Mouse (Mus musculus): ENCODE data around the gene Bag1.
A peak's percentile ranks its signal among the peaks of the same experiment; 100 is the strongest.
"Not testable (repeated sequence)": the region's sequence is repeated elsewhere in the genome, so short reads cannot be mapped to it uniquely, and the experiment has no call there.

Bag1 gene

DNA sequence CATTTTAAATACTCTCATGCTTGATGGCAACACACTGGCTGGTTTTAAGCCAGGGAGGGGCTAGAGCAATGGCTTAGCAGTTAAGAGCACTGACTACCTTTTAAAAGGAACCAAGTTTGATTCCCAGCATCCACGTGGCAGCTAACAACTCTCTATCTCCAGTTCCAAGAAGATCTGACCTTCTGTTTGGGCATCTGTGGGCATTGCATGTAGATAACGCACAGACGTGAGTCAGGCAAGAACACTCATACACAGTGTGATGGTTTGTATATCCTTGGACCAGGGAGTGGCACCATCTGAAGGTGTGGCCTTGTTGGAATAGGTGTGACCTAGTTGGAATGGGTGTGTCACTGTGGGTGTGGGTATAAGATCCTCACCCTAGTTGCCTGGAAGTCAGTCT, 13.7 kb downstream of the Bag1 start:
- DNase-seq = not testable (repeated sequence)

DNA sequence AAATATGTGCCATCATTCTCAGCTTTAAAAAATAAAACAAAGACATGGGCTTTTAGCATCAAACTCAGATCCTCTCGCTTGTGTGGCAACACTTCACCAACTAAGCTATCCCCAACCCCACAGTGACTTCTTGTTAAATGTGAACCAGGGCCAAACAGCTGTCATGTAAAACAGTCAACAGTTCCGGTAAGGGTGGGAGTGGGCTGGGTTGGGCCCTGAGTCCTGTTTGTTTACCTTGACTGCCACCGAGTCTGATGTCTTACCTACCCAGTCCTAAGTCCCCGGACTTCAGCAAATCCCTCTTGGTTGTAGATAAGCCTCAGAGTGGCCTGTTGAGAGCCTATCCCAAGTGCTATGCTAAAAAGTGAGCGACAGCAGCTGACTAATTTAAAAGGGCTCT, 14.4 kb downstream of the Bag1 start:
- DNase-seq = no peak

DNA sequence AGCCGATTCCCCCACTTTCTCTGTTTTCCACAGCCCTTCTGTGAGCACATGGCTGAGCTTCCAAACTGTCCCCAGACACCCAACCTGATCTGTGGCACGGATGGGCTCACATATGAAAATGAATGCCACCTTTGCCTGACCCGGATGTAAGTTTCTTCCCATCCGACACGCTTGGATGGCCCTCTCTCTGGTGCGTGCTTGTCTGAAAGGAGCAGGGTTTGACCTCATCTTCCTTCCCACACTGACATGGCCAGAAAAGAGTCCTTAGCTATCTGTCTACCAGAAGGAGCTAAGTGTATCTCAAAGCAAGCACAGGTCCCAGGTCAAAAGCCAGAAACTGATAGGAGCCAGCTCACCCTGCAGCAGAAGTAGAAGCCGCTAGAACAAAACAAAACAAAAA, 19.0 kb downstream of the Bag1 start:
- DNase-seq = no peak

DNA sequence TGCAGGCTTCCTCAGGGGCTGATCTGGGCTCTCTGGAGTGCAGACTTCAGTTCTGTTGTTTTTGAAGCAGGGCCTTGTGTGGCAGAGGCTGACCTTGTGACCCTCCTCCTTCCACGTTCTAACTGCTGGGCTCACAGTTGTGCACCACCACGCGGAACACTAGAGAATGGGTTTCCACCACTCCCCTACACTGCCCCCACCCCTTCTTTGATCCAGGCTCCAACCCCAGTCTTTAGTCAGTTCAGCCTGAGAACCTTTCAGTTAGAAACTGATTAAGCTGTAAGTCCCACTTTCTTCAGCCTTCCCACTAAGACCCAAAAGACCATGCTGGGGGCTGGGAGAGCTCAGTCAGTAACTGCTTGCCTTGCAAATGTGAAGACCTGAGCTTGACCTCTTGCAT, 22.5 kb downstream of the Bag1 start:
- DNase-seq = no peak

DNA sequence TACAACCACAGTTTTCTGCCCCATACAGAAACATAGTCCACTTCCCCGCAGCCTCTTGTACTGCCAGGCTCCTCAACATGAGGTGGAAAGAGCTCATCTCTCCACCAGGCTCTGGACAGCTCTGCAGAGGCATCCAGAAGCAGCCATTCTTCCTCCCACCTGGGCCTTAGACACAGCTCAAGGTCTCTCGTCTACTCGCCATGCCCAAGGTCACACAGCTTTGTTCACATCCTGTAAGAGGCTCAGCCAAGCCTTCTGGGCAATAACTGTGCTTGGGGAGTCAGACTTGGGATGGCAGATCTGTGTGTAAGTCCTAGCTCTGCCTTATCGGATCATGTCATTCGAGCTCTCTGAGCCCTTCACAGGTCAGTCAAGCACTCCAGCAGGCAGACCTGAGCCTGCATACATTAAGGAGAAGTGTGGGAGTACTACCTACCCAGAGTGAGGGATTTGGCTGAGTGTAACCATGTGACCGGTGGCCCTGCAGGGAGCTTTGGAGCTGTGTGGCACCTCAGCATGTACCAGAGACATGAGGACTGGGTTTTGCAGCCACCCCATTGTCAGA, 24.9 kb downstream of the Bag1 start:
- DNase-seq = no peak

DNA sequence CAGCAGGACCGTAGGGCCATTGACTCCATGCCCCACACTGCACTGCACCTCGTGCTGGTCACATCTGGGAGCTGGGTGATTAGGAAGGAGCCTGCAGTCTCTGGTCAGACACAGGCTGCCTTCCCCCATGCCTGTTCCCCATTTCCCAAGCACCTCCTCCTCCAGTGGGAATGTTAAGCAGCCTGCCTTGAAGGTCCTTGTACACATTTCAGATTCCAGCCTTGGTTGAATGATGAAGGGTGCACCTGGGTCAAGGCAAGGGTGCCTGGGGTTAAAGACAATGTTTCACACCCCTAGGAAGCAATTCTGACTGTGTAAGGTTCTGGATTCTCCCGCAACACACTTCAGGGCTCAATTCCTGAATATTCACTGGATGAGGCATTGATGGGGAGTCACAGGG, 26.8 kb downstream of the Bag1 start:
- DNase-seq = no peak

DNA sequence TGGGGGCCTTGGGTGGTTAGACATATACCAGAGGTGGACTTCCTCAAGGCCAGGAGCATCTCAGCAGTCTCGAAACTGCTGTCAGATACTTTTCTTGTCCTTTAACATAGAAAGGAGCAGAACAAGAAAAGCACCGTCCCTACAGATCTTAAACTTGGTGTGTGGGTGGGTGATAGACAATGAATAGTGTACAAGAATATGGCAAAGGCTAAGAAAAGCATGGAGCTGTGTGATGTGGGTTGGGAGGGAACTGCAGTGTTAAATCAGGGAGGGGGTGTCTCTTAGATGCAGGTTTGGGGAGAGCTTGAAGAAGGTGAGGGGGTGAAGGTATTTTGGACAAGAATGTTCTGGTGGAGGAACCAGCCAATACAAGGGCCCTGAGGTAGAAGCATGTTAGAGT, 27.5 kb downstream of the Bag1 start:
- no peak for DNase-seq

DNA sequence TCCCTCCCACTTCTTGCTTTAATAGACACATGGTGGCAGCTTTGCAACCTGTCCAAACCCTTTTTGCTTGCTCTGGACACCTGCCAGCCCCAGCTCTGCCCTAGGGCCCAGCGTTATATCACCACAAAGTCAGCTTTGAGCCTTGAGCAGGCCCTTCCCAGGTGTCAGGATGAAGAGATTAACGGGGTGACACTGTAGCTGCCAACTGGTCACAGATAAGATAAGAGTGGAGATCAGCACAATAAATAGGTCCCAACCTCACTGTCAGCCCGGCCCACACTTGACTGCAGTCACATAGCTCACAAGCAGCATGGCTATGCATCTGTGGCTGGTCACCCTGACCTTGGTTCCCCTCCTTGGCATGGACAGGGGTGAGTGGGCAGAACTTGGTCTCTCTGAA, 28.3 kb downstream of the Bag1 start, which contains the start of gene Spink4:
Gene Spink4 (plus strand): TSS at position 268 of the 400 bp plus-strand sequence.
- no peak for DNase-seq

DNA sequence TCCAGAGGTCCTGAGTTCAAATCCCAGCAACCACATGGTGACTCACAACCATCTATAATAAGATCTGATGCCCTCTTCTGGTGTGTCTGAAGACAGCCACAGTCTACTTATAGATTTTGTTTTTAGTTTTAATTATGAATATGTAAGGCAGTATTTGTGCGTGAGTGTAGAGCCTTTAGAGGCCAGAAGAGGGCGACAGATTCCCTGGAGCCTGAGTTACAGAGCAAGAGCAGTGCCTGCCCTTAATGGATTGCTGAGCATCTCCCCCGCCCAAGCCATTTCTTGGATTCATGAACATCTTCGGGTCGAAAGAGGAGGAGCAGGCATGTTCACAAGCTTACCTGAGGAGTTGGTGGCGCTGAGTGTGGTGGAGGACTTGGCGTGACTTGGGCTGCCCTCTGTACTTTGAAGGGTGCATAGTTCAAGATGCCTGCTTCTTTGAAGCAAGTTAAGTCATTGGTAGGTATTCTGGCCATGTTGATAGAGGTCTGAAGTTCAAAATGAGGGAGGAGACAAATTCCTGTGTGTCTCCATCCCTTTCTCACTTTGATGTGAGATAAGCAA, 31.4 kb downstream of the Bag1 start:
- no peak for DNase-seq

DNA sequence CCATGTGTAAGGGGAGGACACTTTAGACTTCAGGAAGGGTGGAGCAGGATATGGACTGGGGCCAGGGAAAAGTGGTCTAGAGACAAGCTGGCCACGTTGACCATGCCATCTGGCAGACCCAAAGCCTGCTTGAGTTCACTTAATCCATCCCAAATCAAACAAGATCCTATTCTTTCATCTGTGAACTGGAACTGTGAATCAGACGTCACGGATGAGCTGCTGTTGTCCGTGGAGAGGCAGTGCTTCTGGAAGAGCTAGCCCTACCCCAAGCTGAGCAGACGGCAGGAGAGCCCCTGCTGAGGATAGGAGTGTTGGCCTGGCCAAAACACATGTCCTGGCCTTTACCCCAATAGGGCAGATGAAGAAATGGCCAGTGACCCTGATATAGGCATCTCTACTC, 32.1 kb downstream of the Bag1 start:
- no peak for DNase-seq

DNA sequence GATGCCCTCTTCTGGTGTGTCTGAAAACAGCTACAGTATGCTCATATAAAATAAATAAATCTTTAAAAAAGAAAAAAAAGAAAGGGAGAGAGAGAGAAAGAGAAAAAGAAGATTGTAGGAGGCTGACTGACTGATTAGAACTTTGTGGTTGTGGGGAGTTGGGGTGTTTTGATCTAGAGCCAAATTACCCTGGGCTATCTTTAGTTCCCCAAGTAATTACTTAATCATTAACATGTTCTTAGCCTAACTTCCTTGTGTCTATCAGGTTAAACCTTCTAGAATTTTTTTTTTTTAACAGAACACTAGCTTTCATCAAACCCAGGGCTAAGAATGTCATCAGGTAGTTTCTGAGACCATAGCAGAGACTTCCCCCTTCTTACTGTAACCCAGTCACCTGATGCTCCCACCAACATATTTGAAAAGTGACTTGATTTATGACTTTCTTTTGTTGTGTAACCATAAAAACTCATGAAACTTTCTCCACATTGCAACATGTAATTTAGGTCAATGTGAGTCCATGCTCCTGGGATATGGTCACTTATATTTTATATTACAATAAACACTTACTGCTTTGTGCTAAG, 33.7 kb downstream of the Bag1 start:
- DNase-seq = no peak

DNA sequence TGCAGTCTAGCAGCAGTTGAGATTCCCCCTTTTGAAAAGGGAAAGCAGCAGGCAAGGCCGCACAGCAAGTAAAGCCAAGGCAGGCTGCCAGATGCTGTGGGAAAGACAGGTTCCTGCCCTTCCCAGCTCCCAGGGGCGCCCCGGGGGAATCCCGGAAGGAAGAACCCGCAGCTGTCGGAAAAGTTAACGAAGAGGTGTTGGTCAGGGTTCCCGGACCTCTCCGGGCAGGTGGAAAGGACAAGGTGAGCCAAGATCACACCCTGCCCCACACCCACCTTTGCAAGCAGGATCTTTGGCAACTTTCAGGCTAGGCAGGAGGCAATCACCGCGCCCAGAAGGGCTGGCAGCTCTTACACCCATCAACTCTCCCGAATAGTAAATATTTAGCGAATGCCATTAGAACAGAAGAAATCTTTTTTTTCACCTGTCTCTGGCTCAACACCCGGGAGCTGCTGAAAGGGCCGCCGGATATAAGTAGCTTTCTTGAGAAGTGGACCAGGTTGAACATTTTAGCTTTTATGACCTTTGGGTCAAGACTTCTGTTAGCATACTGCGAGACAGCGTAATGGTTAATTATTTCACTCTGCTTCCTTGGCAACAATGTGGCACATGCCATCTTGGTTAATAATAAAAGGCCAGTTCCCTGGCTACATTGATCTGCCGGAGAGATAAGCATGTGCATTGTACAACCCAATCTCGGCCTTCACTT, 39.7 kb downstream of the Bag1 start:
- peak; percentile 35 for DNase-seq

DNA sequence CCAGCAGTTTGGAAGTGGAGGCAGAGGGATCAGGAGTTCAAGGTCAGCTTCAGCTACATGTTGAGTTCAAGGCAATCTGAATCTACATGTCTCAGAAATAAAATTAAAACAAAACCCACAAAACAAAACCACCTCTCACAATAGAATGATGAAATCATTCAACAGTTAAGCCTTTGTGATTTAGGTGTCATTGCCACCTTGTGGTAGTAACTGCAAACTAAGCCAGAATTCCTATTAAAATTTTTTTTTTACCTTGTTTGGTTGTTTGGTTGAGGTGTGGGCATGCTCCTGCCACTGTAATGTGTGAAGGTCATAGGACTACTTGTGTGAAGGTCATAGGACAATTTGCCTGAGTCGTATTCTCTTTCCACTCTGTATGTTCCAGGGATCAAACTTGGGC, 41.8 kb downstream of the Bag1 start:
- no peak for DNase-seq

DNA sequence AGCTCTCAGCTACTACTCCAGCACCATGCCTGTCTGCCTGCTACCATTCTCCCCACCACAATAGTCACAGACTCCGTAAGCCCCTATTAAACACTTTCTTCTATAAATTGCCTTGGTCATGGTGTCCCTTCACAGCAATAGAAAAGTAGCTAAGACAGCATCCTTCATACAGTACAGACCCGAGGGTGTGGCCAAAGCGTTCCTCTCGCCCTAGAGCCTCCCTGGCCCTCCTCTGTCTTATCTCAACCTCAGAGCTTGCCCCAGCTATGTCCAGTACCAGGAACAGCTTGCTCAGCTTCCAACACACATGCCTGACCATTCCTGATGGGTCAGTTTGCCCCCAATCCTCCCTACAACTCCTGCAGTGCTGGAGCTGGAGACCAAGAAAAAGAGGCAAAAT, 47.5 kb downstream of the Bag1 start:
- no peak for DNase-seq

DNA sequence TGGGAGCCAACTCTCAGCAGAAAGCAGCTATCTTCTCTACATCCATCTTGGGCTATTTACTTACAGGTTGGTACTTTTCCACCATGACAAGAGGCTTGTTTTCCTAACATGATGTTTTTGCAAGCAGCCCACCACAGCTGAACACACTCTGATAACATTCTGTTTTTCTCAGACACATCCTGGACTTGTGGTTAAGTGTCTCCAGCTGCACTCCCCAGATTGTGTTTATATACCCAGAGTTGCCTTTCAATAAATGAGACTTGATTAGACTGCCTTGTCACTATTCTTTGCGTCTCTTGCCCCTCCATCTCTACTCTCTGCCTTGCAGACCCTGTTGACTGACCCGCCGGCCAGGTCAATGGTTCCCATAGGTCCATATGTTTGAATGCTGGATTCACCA, 48.0 kb downstream of the Bag1 start:
- no peak for DNase-seq

DNA sequence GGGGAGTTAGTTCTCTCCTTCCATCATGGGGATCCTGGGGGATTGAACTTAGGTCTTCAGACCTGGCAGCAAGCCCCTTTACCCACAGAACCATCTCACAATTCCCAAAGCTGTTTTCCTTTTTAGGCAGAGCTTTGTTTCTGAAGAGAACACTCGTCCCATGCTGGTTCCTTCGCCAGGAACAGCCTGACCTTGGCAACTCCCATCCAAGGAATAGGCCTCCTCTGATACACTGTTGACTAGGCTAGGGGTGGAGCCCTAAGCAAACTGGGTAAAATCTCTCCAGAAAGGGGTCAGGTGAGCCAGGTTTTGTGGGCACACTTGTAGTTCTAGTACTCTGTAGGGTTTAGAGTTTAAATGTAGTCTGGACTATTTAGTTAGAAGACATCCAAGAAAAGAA, 48.8 kb downstream of the Bag1 start:
- no peak for DNase-seq

DNA sequence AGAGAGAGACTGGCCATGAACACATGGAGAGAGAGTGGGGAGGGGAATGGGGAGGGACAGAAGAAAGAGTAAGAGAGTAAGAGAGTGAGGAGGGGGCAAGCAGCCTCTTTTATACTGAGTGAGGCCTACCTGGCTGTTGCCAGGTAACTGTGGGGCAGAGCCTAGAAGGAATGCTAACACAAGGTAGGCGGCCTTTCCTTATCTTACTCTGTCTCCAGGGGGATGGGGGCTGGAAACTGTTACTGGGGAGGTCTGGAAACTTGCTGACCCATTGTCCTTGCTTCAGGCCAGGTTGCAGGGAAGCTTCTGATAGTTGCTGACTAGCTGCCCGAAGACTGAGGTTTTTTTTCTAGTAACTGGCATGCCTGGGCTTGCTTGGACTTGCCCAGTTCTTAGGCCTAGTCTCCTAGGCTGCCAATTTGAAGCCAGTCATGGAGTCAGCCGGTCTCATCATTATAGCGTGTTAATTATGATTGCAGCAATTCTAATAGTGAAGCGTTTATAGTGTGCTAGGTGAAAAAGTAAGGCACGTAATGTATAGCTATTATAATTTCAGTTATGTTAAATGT, 49.5 kb downstream of the Bag1 start:
- no peak for DNase-seq

DNA sequence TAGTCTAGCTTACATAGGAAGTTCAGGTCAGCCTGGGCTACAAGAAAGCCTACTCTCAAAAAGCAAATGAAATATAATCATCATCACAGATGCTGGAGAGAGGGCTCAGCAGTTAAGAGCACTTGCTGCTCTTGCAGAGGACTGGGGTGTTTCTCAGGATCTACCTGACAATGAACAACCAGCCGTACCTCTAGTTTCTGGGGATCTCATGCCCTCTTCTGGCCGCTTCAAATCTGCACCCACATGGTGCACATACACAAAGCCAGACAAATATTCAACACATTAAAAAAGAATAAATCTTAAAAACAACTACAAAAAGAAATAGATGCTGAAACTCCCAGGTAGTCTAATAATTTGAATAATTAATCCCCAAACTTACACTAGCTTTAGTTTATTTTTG, 52.4 kb downstream of the Bag1 start:
- DNase-seq = no peak

DNA sequence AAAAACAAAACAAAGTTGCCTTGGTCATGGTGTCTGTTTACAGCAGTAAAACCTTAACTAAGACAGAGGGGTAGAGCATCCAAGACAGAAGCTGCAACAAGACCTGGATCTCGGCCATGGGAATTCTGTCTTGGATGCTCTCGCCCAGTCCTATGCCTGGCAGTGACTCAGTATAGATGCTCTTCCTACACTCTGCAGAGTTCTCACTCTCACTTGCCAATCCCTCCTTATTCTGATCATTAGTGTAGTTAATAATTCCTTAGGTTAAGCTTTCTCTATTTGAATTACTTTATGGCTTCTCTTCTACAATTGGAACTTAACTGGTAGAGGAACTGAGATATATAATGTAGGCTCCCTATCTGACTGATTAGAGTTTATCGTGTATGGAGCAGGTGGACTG, 53.0 kb downstream of the Bag1 start:
- no peak for DNase-seq

DNA sequence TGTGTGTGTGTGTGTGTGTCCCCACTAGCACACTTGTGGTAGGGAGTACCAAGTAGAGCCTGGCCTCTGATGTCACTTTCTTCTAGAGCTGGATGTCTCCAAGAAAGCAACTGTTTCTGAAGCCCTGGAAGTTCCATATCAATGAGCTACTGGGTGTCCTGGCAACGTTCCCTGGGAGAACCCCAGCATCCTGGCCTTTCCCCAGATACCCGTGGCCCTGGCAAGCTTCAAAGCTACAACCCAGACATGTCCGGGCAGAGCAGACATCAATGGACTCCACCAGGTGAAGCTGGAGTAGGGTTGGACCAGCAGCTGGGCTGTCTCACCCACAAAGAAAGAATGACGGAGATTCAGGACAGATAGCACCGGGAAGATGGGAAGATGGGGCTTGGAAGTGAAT, 56.9 kb downstream of the Bag1 start:
- no peak for DNase-seq

DNA sequence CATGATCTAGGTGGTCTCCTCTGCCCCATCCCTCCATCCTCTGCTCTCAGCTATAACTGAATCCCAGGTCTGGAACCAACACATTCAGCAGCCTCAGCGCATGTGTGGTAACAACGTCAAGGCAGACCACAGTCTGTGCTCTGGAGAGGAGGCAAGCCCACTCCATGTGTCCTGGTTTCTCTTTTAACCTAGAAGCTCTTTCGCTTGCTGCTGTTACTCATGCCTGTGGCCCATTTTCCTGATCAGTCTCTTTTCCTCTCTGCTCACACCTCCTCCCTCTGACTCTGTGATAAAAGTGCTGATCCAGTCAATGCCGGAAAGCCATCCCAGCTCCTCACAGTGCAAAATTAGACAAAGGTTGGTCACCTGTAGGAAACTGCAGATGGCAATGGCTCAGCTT, 58.1 kb downstream of the Bag1 start:
- DNase-seq = no peak

DNA sequence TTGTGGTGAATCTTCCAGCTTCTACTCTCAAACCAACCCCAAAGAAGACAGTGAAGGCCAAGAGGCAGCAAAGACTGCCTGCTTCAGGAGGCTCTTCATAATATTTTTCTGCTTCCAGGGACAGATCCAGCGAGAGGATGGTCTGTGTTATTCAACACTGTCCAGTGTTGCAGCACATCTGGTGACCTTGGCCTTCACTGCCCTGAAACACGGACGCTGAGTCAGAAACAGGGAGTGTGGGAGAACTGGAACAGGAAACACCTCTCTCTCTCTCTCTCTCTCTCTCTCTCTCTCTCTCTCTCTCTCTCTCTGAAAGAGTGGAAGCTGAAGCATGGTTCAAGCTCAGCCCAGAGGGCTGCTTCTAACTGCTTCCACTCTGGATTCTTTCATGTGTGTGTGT, 58.8 kb downstream of the Bag1 start:
- no peak for DNase-seq

DNA sequence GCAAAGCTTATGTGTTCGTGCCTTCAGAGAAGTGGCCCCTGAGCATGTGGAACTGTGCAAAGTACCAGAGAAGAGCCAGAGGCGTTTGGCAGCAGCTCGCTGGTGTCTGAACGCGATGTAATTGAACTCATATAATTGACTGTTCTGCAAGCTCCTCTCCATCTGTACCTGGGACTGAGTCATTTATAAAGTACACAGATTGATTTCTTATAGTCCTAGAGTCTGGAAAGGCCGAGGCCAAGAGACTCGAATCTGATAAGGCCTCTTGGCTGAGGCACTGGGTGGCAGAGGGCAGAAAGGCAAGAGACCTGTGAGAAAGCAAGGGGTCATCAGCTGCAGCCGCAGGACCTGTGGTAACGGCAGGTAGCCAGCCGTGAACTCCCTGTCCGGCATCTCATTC, 59.3 kb downstream of the Bag1 start:
- no peak for DNase-seq

All from right cerebral cortex, postnatal 4 days (tissue).